Mouse (Mus musculus) heart, postnatal 14 days (tissue): ENCODE measurements around the gene Csde1. TPM values are rescaled to one million over a fixed set of nuclear protein-coding genes. Genes with fewer than 3 reads are reported as not detected.
A peak's percentile ranks its signal among the peaks of the same experiment; 100 is the strongest.

ENCODE experiments used
- DNase-seq, 2 experiments: peaks; one replicate each; pipeline ENCODE4 v3.0.0; 2021 to 2022
- intact Hi-C: fragments of 180-260 bp; cut with DNase I; formaldehyde crosslinking; loops from one replicate; pipeline ENCODE4 v1.15.1; 2025
- total RNA-seq, 2 experiments: library from RNA; stranded (reverse); gene quantifications; 2 replicates each; pipeline ENCODE4 v1.2.3; 2021

Csde1 gene
- total RNA-seq, 2 experiments from 2014 or later = 413 to 418 TPM

GRCm38 (mm10) chr3:103056016-103056595, 35.9 kb downstream of the Csde1 start:
- no peak for DNase-seq
- intact Hi-C loops = loop anchor here (5.0 kb wide), 2 partner anchors 34 to 91 kb away; partner anchors contain the start of gene Csde1

DNA sequence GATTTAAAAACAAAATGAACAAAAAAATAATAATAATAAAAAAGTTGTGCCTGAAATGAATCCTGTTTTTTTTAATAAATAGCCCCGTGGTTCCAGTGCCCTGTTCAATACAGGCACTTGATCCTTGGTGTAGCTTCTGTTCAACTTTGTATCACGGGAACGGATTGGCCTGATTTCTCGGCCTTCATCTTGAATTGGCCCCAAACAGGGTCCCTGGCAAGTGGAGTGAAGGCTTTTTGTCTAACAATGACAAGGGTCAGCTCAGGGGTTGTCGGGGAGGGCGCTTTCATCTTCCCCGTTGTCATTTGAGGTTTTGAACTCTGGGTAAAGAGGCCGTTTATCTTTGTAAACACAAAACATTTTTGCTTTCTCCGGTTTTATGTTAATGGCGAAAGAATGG, 37.5 kb downstream of the Csde1 start:
- intact Hi-C loops = loop anchor here (2.0 to 5.0 kb wide), 3 partner anchors 35 to 113 kb away; partner anchors contain the start of genes Bcas2 and Csde1

DNA sequence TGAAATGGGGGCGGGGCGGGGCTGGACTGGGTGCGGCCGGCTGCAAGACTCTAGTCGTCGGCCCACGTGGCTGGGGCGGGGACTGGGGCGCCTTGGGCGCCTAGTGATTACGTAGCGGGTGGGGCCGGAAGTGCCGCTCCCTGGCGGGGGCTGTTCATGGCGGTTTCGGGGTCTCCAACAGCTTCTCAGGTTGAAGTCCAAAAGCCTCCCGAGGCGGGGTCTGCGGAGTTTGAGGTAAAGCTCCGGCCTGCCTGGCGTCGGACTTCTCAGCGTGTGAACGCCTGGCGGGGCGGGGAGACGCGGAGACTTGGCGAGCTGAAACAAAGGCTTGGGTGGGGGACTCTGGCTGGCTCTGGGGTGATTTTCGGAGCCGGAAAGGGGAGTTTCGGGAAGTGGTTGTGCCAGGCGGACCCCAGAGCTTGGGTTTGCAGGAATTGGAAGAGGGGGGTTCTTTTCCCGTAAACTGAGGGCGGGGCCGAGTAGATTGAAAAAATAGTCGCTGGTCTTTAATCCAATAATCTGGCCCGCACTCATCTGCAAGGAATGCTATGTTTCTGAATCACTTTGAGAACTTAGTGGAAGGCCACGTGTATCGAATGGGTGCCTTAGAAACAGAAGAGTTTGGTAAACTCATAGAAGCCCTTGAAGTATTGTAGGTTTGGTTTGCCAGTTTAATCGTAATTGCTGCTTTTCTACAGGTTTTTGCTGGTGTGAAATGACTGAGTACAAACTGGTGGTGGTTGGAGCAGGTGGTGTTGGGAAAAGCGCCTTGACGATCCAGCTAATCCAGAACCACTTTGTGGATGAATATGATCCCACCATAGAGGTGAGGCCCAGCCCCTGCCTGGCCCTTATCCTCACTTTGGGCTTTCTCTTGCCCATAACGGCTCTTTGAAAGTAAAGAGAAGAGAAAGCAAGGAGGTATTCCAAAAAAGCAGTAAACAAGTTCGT, 38.3 kb downstream of the Csde1 start, which contains the start of gene Nras:
Nras (plus strand) TSS at position 79 of the 951 bp plus-strand sequence.
- DNase-seq = peak; percentile 95 to 98
- intact Hi-C loops = loop anchor here (2.0 to 5.0 kb wide), 3 partner anchors 36 to 112 kb away; partner anchors contain the start of genes Bcas2 and Csde1

More for the DNA sequence above, 37.5 kb downstream of the Csde1 start:
- DNase-seq = no peak

GRCm38 (mm10) chr3:103066927-103067326, 46.7 kb downstream of the Csde1 start:
- intact Hi-C loops = no loop called here
- no peak for DNase-seq

GRCm38 (mm10) chr3:103068971-103069370, 48.7 kb downstream of the Csde1 start:
- intact Hi-C loops = no loop called here
- DNase-seq = no peak

DNA sequence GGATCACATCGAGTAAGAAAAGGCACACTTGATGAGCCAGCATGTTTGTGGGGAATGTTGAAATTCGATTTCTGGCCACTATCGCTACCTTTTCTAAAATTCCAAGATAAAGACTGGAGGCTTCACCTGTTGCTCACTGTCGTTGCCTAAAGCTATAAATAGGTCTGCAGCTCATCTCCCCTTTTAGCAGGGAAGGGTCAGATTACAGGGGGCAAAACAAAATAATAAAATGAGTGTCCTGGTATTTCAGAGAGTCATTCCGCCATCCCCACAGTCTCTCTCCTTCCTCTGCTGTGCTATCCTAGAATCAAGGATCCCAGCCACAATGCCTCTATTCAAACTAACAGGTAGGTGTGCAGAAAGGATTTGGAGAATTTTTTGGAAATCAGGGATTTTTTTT, 53.5 kb downstream of the Csde1 start, which contains the start of gene Ampd1:
Ampd1 (plus strand) TSS at position 244 of the 400 bp plus-strand sequence.
- intact Hi-C loops = no loop called here

DNA sequence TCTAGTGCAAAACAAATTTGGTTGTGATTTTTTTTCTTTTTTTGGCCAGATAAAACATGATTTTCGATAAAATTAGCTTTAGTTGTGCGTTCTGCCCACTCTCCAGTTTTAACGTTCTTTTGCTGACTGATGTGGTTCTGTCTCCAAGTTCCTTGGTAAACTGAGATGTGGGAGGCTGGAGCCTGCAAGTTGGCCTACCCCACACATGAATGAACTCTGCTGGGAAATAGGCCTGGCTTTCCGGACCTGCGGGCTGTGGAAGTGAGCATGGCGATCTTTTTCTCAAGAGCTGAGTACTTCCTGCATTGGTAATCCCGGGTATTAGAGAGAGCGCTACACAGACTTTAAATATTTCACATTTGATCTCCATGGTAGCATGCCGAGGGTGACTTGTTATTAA, 55.6 kb downstream of the Csde1 start:
- intact Hi-C loops = no loop called here
- no peak for DNase-seq

More for the DNA sequence above, 53.5 kb downstream of the Csde1 start, which contains the start of gene Ampd1:
- no peak for DNase-seq

DNA sequence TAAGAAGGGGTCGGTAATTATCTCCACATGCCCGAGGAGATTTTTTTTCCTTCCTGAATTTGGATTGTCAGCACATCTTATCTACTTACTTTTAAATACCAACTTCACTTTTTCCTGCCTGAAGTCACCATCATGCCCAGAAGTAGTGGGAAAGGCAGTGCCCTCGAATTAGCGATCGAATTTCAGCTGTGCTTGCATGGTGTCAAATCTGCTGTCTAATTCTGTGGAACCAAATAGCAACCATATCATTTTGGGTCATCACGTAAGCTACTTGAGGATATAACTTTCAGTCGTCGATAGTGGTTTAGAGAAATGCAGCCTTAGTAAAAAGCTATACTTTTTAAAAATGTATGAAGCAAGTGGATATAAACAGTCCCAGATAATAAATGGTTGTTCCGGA, 56.2 kb downstream of the Csde1 start:
- intact Hi-C loops = no loop called here
- DNase-seq = no peak

DNA sequence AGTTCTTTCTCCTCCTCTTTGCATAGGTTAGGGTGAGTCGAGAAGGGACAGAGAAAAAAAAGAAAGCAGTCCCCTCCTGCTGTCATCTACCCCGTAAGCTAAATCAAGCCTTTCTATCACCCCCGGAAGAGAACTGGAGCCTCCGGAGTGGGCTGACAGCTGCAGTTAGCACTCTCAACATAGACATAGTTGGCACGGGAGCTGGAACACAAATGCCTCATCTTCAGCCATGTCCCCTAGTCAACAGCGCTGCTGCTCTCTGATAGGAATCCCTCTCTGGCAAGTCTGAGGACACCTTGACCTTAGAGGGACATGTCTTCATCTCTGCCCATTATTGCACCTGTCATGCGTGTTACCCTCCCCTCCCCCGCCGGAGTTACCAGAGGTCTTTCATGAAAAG, 59.1 kb downstream of the Csde1 start:
- DNase-seq = no peak
- intact Hi-C loops = no loop called here

DNA sequence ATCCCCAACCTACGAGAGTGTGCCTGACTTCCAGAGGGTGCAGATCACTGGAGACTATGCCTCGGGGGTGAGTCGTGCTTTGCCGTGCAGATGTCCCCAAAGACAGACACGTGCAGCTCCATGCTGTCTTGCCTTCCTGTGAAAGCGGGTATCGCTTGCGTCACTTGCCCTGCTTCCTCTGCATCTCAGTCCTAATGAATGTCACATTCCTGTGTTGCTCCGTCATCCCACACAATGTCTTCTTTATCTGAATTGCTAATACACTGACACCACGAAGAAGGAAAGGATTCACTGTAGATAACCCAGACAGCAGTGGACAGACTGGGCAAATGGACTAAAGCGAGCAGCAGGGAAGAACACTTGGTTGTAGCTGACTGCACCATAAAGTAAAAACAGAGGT, 60.8 kb downstream of the Csde1 start:
- DNase-seq = no peak

DNA sequence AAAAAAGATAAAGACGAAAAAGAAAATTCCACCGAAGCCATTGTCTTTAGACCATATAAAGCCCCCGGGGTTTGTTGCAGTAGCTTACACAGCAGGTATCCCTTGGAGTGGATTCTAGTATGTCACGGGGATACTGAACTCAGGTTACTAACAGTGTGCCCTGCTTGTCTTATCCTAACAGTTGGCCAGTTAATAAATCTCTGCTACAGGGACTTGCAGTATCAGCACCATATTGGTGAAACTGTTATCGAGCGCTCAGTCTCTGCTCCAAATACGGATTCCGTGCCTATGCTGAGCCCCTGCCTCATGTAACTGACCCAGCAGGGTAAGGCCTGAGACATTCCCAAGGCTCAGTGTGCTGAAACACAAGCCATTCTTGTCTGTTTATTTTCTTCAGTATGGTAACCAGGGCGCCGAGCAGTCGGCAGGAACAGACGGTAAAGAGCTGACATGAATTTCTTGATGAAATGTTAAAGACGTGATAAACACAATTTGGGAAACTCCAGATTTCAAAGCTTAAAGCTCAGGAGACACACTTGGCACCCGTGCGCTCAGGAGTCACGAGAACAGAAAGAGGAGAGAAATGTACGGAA, 61.7 kb downstream of the Csde1 start:
- intact Hi-C loops = no loop called here
- DNase-seq = no peak

More for the DNA sequence above, 60.8 kb downstream of the Csde1 start:
- intact Hi-C loops = no loop called here

GRCm38 (mm10) chr3:103082761-103083160, 62.5 kb downstream of the Csde1 start:
- DNase-seq = no peak
- intact Hi-C loops = no loop called here

GRCm38 (mm10) chr3:103085986-103086385, 65.8 kb downstream of the Csde1 start:
- intact Hi-C loops = no loop called here
- DNase-seq = no peak

DNA sequence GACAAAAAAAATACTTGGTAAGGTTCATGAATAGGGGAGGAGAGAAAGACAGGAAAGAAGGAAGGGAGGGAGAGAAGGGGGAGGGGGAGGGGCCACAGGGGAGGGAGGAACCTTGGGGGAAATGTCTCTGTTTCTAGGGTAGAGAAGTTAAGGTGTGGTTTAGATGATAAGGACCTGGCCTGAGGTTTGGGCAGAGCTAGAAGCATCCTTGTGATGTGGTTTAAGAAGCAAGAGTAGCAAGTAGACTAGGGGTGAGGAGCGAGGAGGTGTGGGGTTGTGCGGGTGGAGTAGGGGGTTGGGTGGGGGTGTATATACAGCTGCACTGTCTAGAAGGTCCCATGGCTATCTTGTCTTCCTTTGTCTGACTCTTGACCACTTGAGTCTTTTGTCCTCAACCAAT, 71.5 kb downstream of the Csde1 start:
- DNase-seq = no peak
- intact Hi-C loops = no loop called here

- DNase-seq = peak in 1 of 2 experiments; percentile 11
Observed at GRCm38 (mm10) chr3:103098662-103099061, 78.4 kb downstream of the Csde1 start.

DNA sequence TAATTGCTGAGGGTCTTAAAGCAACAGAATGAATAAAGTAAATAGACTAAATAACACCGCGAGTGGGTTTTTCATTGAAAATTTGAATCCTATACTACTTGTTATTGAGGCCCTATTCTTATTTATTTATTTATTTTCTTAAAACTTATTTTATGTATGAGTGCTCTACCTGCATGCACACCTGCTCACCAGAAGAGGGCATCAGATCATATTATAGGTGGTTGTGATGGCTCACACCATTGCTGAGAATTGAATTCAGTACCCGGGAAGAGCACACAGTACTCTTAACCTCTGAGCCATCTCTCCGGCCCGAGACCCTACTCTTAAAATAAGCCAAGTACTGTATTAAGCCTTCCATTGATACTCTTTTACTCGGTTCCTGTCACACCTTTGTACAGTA, 79.4 kb downstream of the Csde1 start:
- intact Hi-C loops = no loop called here
- no peak for DNase-seq

More at GRCm38 (mm10) chr3:103098662-103099061, 78.4 kb downstream of the Csde1 start:
- intact Hi-C loops = no loop called here

- intact Hi-C loops = no loop called here
- no peak for DNase-seq
Observed at GRCm38 (mm10) chr3:103100735-103101134, 80.5 kb downstream of the Csde1 start.

GRCm38 (mm10) chr3:103101194-103101593, 81.0 kb downstream of the Csde1 start:
- no peak for DNase-seq
- intact Hi-C loops = no loop called here

GRCm38 (mm10) chr3:103101909-103102308, 81.7 kb downstream of the Csde1 start:
- DNase-seq = no peak
- intact Hi-C loops = loop anchor here (2.0 kb wide), 2 partner anchors 45 to 69 kb away; partner anchors contain the start of gene Bcas2
